Mouse (Mus musculus): ENCODE measurements around the gene She. TPM values are rescaled to one million over a fixed set of nuclear protein-coding genes. Genes with fewer than 3 reads are reported as not detected.
A peak's percentile ranks its signal among the peaks of the same experiment; 100 is the strongest.

She gene
- 2.5 and 3.4 TPM in 2 replicates for polyA plus RNA-seq (2014; fragmentation: Nextera tagmentation; extraction: Ambion mirVana)

- Histone ChIP-seq H3K9ac (ENCODE audit: low read length) (peak within 1 kb of the TSS; percentile 19), H3K27me3 (ENCODE audit: control insufficient read depth, insufficient read depth, low read length) (peaks cover 48% of the 10 kb centered on the region), H3K27ac (ENCODE audit: low read depth, low read length) (no peak within 1 kb of the TSS)
Measured at GRCm38 (mm10) chr3:89830815-89831591, at the start of gene She. TSS of gene She (plus strand) at chr3:89831370.

GRCm38 (mm10) chr3:89781640-89782039, 49.5 kb upstream of the She start:
- Histone ChIP-seq H3K27me3 (ENCODE audit: control insufficient read depth, insufficient read depth, low read length) (no peaks in the 10 kb centered on the region), H3K4me3 (ENCODE audit: low read depth, low read length) (no peak overlapping the region), H3K9me3 (ENCODE audit: control insufficient read depth, low read length) (no peaks in the 10 kb centered on the region), H3K4me2 (ENCODE audit: low read depth) (no peak overlapping the region), H3K4me1 (ENCODE audit: control insufficient read depth, insufficient read depth, low read length) (no peaks in the 10 kb centered on the region), H3K9ac (ENCODE audit: low read length) (no peak overlapping the region), H3K36me3 (ENCODE audit: control insufficient read depth, insufficient read depth, low read length) (peaks cover 33% of the 10 kb centered on the region), H3K27ac (ENCODE audit: low read depth, low read length) (no peak overlapping the region)
- WGBS, result 86% methylated on average over 5 of the region's 5 CpGs
- DNase-seq (ENCODE audit: low spot score), result no peak
- no peak for ATAC-seq (ENCODE audit: insufficient read depth, low FRiP score, low TSS enrichment)

More at GRCm38 (mm10) chr3:89830815-89831591, at the start of gene She:
- no peaks in the 10 kb centered on the region for H3K36me3 ChIP-seq (ENCODE audit: control insufficient read depth, insufficient read depth, low read length)
- peak within 1 kb of the TSS; percentile 47 for H3K4me2 ChIP-seq (ENCODE audit: low read depth)
- DNase-seq (ENCODE audit: low spot score) (peak; percentile 32), ATAC-seq (ENCODE audit: insufficient read depth, low FRiP score, low TSS enrichment) (no peak)
- peak within 1 kb of the TSS; percentile 24 for H3K4me3 ChIP-seq (ENCODE audit: low read depth, low read length)
- no peaks in the 10 kb centered on the region for H3K4me1 ChIP-seq (ENCODE audit: control insufficient read depth, insufficient read depth, low read length)
- H3K9me3 ChIP-seq (ENCODE audit: control insufficient read depth, low read length), result no peaks in the 10 kb centered on the region
- WGBS, result 3% methylated on average over 65 of the region's 96 CpGs

GRCm38 (mm10) chr3:89784991-89785753, 46.0 kb upstream of the She start:
- Histone ChIP-seq H3K9me3 (ENCODE audit: control insufficient read depth, low read length) (no peaks in the 10 kb centered on the region), H3K27me3 (ENCODE audit: control insufficient read depth, insufficient read depth, low read length) (no peaks in the 10 kb centered on the region), H3K4me3 (ENCODE audit: low read depth, low read length) (no peak overlapping the region), H3K36me3 (ENCODE audit: control insufficient read depth, insufficient read depth, low read length) (peaks cover 21% of the 10 kb centered on the region), H3K4me1 (ENCODE audit: control insufficient read depth, insufficient read depth, low read length) (no peaks in the 10 kb centered on the region), H3K4me2 (ENCODE audit: low read depth) (no peak overlapping the region), H3K9ac (ENCODE audit: low read length) (no peak overlapping the region), H3K27ac (ENCODE audit: low read depth, low read length) (no peak overlapping the region)
- WGBS, result 24% methylated on average over 11 of the region's 11 CpGs
- DNase-seq (ENCODE audit: low spot score) (peak; percentile 64), ATAC-seq (ENCODE audit: insufficient read depth, low FRiP score, low TSS enrichment) (no peak)

- WGBS, result 83% methylated on average over 6 of the region's 6 CpGs
- ATAC-seq (ENCODE audit: insufficient read depth, low FRiP score, low TSS enrichment), result no peak
Measured at GRCm38 (mm10) chr3:89786275-89786674, 44.9 kb upstream of the She start.

GRCm38 (mm10) chr3:89788680-89789352, 42.4 kb upstream of the She start:
- Histone ChIP-seq H3K9me3 (ENCODE audit: control insufficient read depth, low read length) (no peaks in the 10 kb centered on the region), H3K27me3 (ENCODE audit: control insufficient read depth, insufficient read depth, low read length) (no peaks in the 10 kb centered on the region), H3K36me3 (ENCODE audit: control insufficient read depth, insufficient read depth, low read length) (no peaks in the 10 kb centered on the region), H3K4me1 (ENCODE audit: control insufficient read depth, insufficient read depth, low read length) (no peaks in the 10 kb centered on the region), H3K4me2 (ENCODE audit: low read depth) (no peak overlapping the region), H3K27ac (ENCODE audit: low read depth, low read length) (no peak overlapping the region), H3K4me3 (ENCODE audit: low read depth, low read length) (no peak overlapping the region), H3K9ac (ENCODE audit: low read length) (no peak overlapping the region)
- ATAC-seq (ENCODE audit: insufficient read depth, low FRiP score, low TSS enrichment) (no peak), DNase-seq (ENCODE audit: low spot score) (no peak)
- 77% methylated on average over 16 of the region's 16 CpGs for WGBS

More at GRCm38 (mm10) chr3:89786275-89786674, 44.9 kb upstream of the She start:
- Histone ChIP-seq H3K36me3 (ENCODE audit: control insufficient read depth, insufficient read depth, low read length) (peaks cover 10% of the 10 kb centered on the region; the same call in 1 of the 2 replicates), H3K9me3 (ENCODE audit: control insufficient read depth, low read length) (no peaks in the 10 kb centered on the region), H3K4me1 (ENCODE audit: control insufficient read depth, insufficient read depth, low read length) (no peaks in the 10 kb centered on the region), H3K4me3 (ENCODE audit: low read depth, low read length) (no peak overlapping the region), H3K27me3 (ENCODE audit: control insufficient read depth, insufficient read depth, low read length) (no peaks in the 10 kb centered on the region), H3K4me2 (ENCODE audit: low read depth) (no peak overlapping the region), H3K9ac (ENCODE audit: low read length) (no peak overlapping the region), H3K27ac (ENCODE audit: low read depth, low read length) (no peak overlapping the region)
- no peak for DNase-seq (ENCODE audit: low spot score)

- Histone ChIP-seq H3K27ac (ENCODE audit: low read depth, low read length) (no peak overlapping the region), H3K4me2 (ENCODE audit: low read depth) (no peak overlapping the region), H3K9me3 (ENCODE audit: control insufficient read depth, low read length) (no peaks in the 10 kb centered on the region), H3K9ac (ENCODE audit: low read length) (no peak overlapping the region), H3K36me3 (ENCODE audit: control insufficient read depth, insufficient read depth, low read length) (no peaks in the 10 kb centered on the region), H3K27me3 (ENCODE audit: control insufficient read depth, insufficient read depth, low read length) (no peaks in the 10 kb centered on the region), H3K4me3 (ENCODE audit: low read depth, low read length) (no peak overlapping the region), H3K4me1 (ENCODE audit: control insufficient read depth, insufficient read depth, low read length) (no peaks in the 10 kb centered on the region)
- ATAC-seq (ENCODE audit: insufficient read depth, low FRiP score, low TSS enrichment), result no peak
- no peak for DNase-seq (ENCODE audit: low spot score)
- WGBS, result 66% methylated on average over 2 of the region's 2 CpGs
Measured at GRCm38 (mm10) chr3:89794616-89795015, 36.6 kb upstream of the She start.

GRCm38 (mm10) chr3:89795746-89796145, 35.4 kb upstream of the She start:
- Histone ChIP-seq H3K27ac (ENCODE audit: low read depth, low read length) (no peak overlapping the region), H3K9me3 (ENCODE audit: control insufficient read depth, low read length) (no peaks in the 10 kb centered on the region), H3K4me2 (ENCODE audit: low read depth) (no peak overlapping the region), H3K4me3 (ENCODE audit: low read depth, low read length) (no peak overlapping the region), H3K4me1 (ENCODE audit: control insufficient read depth, insufficient read depth, low read length) (no peaks in the 10 kb centered on the region), H3K27me3 (ENCODE audit: control insufficient read depth, insufficient read depth, low read length) (no peaks in the 10 kb centered on the region), H3K9ac (ENCODE audit: low read length) (no peak overlapping the region), H3K36me3 (ENCODE audit: control insufficient read depth, insufficient read depth, low read length) (no peaks in the 10 kb centered on the region)
- 80% methylated on average over 5 of the region's 5 CpGs for WGBS
- no peak for DNase-seq (ENCODE audit: low spot score)
- ATAC-seq (ENCODE audit: insufficient read depth, low FRiP score, low TSS enrichment), result no peak

GRCm38 (mm10) chr3:89796358-89796757, 34.8 kb upstream of the She start:
- Histone ChIP-seq H3K4me2 (ENCODE audit: low read depth) (no peak overlapping the region), H3K9me3 (ENCODE audit: control insufficient read depth, low read length) (no peaks in the 10 kb centered on the region), H3K4me3 (ENCODE audit: low read depth, low read length) (no peak overlapping the region), H3K27me3 (ENCODE audit: control insufficient read depth, insufficient read depth, low read length) (no peaks in the 10 kb centered on the region), H3K27ac (ENCODE audit: low read depth, low read length) (no peak overlapping the region), H3K36me3 (ENCODE audit: control insufficient read depth, insufficient read depth, low read length) (no peaks in the 10 kb centered on the region), H3K4me1 (ENCODE audit: control insufficient read depth, insufficient read depth, low read length) (no peaks in the 10 kb centered on the region), H3K9ac (ENCODE audit: low read length) (no peak overlapping the region)
- ATAC-seq (ENCODE audit: insufficient read depth, low FRiP score, low TSS enrichment) (no peak), DNase-seq (ENCODE audit: low spot score) (no peak)
- WGBS, result 58% methylated on average over 4 of the region's 4 CpGs
